Mouse (Mus musculus) lung, postnatal 0 days (tissue): ENCODE data around the gene Sec61a2. TPM values are rescaled to one million over a fixed set of nuclear protein-coding genes. Genes with fewer than 3 reads are reported as not detected.

ENCODE experiments used
- ATAC-seq: fragments of 200-750 bp; cut with Nextera tagmentation; 2 replicates; pipeline ENCODE4 v1.8.0; 2017; ENCODE audit warnings: moderate library complexity
- DNase-seq: peaks from one replicate; pipeline ENCODE4 v3.0.0-alpha.2; 2016; ENCODE audit warnings: low spot score
- H3K27ac ChIP-seq: fragments of 300-500 bp; sonication (generic); 2 replicates; pipeline ENCODE4 v1.5.1; 2014; ENCODE audit warnings: antibody characterized with exemption, mild to moderate bottlenecking, low read length, mixed read lengths
- H3K27me3 ChIP-seq: fragments of 300-500 bp; sonication (generic); replicated peaks from 2 replicates; pipeline ENCODE4 v1.6.1; 2014; ENCODE audit warnings: low read length, mixed read lengths; ENCODE audit not compliant: insufficient read depth
- H3K36me3 ChIP-seq: fragments of 300-500 bp; sonication (generic); 2 replicates; pipeline ENCODE4 v1.6.1; 2014; ENCODE audit warnings: low read length, mixed read lengths; ENCODE audit not compliant: insufficient read depth
- H3K4me1 ChIP-seq: fragments of 300-500 bp; sonication (generic); 2 replicates; pipeline ENCODE4 v1.6.1; 2014; ENCODE audit warnings: antibody characterized with exemption, low read depth, low read length, mixed read lengths; ENCODE audit not compliant: insufficient read depth
- H3K4me2 ChIP-seq: fragments of 300-500 bp; sonication (generic); replicated peaks from 2 replicates; pipeline ENCODE4 v1.6.1; 2014; ENCODE audit warnings: low read depth, mild to moderate bottlenecking, low read length, moderate library complexity, mixed read lengths
- H3K4me3 ChIP-seq: fragments of 300-500 bp; sonication (generic); 2 replicates; pipeline ENCODE4 v1.5.1; 2014; ENCODE audit warnings: low read depth, low read length
- H3K9ac ChIP-seq: fragments of 300-500 bp; sonication (generic); replicated peaks from 2 replicates; pipeline ENCODE4 v1.6.1; 2014; ENCODE audit warnings: low read depth, mild to moderate bottlenecking
- H3K9me3 ChIP-seq: fragments of 300-500 bp; sonication (generic); 2 replicates; pipeline ENCODE4 v1.6.1; 2016; ENCODE audit warnings: low read length, mixed read lengths
- CTCF ChIP-seq: IDR thresholded peaks from 2 replicates; pipeline ENCODE4 v1.5.1; 2016; ENCODE audit warnings: antibody characterized with exemption, mild to moderate bottlenecking
- EP300 ChIP-seq: IDR thresholded peaks from 2 replicates; pipeline ENCODE4 v1.6.1; 2016; ENCODE audit warnings: antibody characterized with exemption, mild to moderate bottlenecking, control low read depth
- WGBS: fragments of 180-500 bp; shearing (Covaris S2); extraction: QIAGEN DNeasy Blood & Tissue Kit; methylation state at CpG from one replicate; pipeline ENCODE4 v1.1.7; 2014; 5-methylcytosine and 5-hydroxymethylcytosine counted together
- polyA plus RNA-seq: library from polyadenylated mRNA; unstranded; fragments of >200 nt; fragmentation: Nextera tagmentation; extraction: Ambion mirVana; gene quantifications from 2 replicates; pipeline ENCODE4 v1.2.1, GENCODE M21; 2015

Sec61a2 gene
- polyA plus RNA-seq, 1 experiment from 2014 or later = 19.2 TPM

GRCm38 (mm10) chr2:5851866-5852265 lies 43.4 kb downstream of the Sec61a2 start:
- no peak overlapping the region for H3K4me2 ChIP-seq
- H3K4me3 ChIP-seq = no peak overlapping the region
- H3K4me1 ChIP-seq = no peaks in the 10 kb centered on the region
- ATAC-seq = no peak
- no peak for DNase-seq
- H3K9ac ChIP-seq = no peak overlapping the region
- no peaks in the 10 kb centered on the region for H3K9me3 ChIP-seq
- H3K27me3 ChIP-seq = no peaks in the 10 kb centered on the region
- H3K27ac ChIP-seq = no peak overlapping the region
- H3K36me3 ChIP-seq = no peaks in the 10 kb centered on the region
- 74% methylated on average over 5 of the region's 5 CpGs for WGBS
- TF ChIP-seq EP300 = no peak
- TF ChIP-seq CTCF = no peak

DNA sequence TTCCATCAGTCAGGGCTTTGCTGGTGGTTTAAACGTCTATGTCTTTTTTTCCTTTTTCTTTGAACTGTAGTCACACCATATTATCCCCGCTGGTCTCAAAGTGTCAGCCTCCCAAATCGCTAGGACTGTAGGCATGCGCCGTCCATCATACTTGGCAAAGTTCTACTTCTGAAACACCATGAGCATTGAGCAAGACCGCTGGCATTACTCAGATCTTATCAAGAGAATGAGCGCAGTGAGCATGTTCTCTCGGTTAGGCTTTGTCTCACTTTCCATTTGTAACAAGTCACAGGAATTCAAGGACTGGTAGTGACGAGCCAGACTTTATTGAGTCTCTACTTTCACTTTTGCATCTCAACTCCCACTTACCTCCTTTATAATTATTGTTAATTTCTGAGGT lies 44.1 kb downstream of the Sec61a2 start:
- 73% methylated on average over 9 of the region's 9 CpGs for WGBS
- no peak overlapping the region for H3K4me3 ChIP-seq
- H3K9me3 ChIP-seq = no peaks in the 10 kb centered on the region
- H3K36me3 ChIP-seq = no peaks in the 10 kb centered on the region
- H3K4me2 ChIP-seq = no peak overlapping the region
- DNase-seq (peak; percentile 25), ATAC-seq (0 out of 2 replicates have a peak, but pooled peaks have one; percentile 28)
- TF ChIP-seq EP300 (no peak), CTCF (no peak)
- no peaks in the 10 kb centered on the region for H3K27me3 ChIP-seq
- no peak overlapping the region for H3K27ac ChIP-seq
- peaks cover 2% of the 10 kb centered on the region; the same call in 1 of the 2 replicates for H3K4me1 ChIP-seq
- no peak overlapping the region for H3K9ac ChIP-seq

DNA sequence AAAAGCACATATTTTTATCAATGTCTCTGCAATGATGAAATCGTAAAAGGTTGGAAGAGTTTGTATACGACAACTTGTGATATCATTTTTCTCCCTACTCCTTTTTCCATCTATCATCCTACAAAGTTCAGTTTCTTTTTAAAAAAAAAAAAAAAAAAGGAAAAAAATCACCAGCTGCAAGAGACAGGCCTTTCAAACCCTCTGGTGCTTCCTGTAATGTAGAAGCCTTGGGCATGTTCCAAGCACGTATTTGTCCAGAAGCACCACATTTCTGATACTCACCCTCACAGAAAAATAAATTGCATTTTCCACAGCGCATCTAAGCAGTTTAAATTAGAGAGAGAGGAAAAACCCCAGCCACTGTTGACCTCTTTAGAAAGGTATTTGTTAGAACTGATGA lies 49.4 kb downstream of the Sec61a2 start:
- WGBS = 11% methylated on average over 4 of the region's 4 CpGs

GRCm38 (mm10) chr2:5844873-5845631 lies 50.2 kb downstream of the Sec61a2 start, which contains the start of the genes Nudt5 and Cdc123:
Gene Nudt5 (plus strand): TSS chr2:5845019.
Gene Cdc123 (minus strand): TSS chr2:5845164.
- peaks cover 2% of the 10 kb centered on the region; the same call in 1 of the 2 replicates for H3K4me1 ChIP-seq
- ATAC-seq = peak; percentile 98
- peak within 1 kb of the TSS; percentile 68 for H3K4me2 ChIP-seq
- peak within 1 kb of the TSS; percentile 89 for H3K27ac ChIP-seq
- no peaks in the 10 kb centered on the region for H3K9me3 ChIP-seq
- H3K4me3 ChIP-seq = peak within 1 kb of the TSS; percentile 82
- peaks cover 13% of the 10 kb centered on the region; the same call in 1 of the 2 replicates for H3K36me3 ChIP-seq
- peak; percentile 80 for TF ChIP-seq EP300
- peak; percentile 93 for TF ChIP-seq CTCF
- 1% methylated on average over 52 of the region's 53 CpGs for WGBS
- no peaks in the 10 kb centered on the region for H3K27me3 ChIP-seq
- DNase-seq = peak; percentile 98
- H3K9ac ChIP-seq = peak within 1 kb of the TSS; percentile 77

More for the DNA sequence above, 49.4 kb downstream of the Sec61a2 start:
- no peaks in the 10 kb centered on the region for H3K9me3 ChIP-seq
- H3K4me1 ChIP-seq = peaks cover 2% of the 10 kb centered on the region; the same call in 1 of the 2 replicates
- no peak for ATAC-seq
- no peaks in the 10 kb centered on the region for H3K27me3 ChIP-seq
- no peak for DNase-seq
- peak overlapping the region; percentile 68 for H3K4me2 ChIP-seq
- TF ChIP-seq CTCF (no peak), EP300 (no peak)
- H3K4me3 ChIP-seq = peak overlapping the region; percentile 82
- H3K9ac ChIP-seq = peak overlapping the region; percentile 77
- H3K27ac ChIP-seq = peak overlapping the region; percentile 89; the same call in 1 of the 2 replicates
- peaks cover 5% of the 10 kb centered on the region; the same call in 1 of the 2 replicates for H3K36me3 ChIP-seq

GRCm38 (mm10) chr2:5844181-5844872 lies 50.9 kb downstream of the Sec61a2 start:
- 2% methylated on average over 23 of the region's 23 CpGs for WGBS
- peak; percentile 17 for ATAC-seq

GRCm38 (mm10) chr2:5840815-5841214 lies 54.4 kb downstream of the Sec61a2 start:
- H3K27me3 ChIP-seq = no peaks in the 10 kb centered on the region
- H3K4me1 ChIP-seq = no peaks in the 10 kb centered on the region
- H3K27ac ChIP-seq = no peak overlapping the region
- H3K4me3 ChIP-seq = no peak overlapping the region
- H3K9me3 ChIP-seq = no peaks in the 10 kb centered on the region
- peaks cover 19% of the 10 kb centered on the region for H3K36me3 ChIP-seq
- no peak overlapping the region for H3K9ac ChIP-seq
- no peak overlapping the region for H3K4me2 ChIP-seq
- DNase-seq = no peak
- TF ChIP-seq CTCF (no peak), EP300 (no peak)
- ATAC-seq = no peak
- WGBS = 96% methylated on average over 11 of the region's 11 CpGs

More at GRCm38 (mm10) chr2:5844181-5844872, 50.9 kb downstream of the Sec61a2 start:
- no peak for TF ChIP-seq EP300
- no peak for TF ChIP-seq CTCF
- H3K27ac ChIP-seq = peak overlapping the region; percentile 89
- H3K4me1 ChIP-seq = peaks cover 2% of the 10 kb centered on the region; the same call in 1 of the 2 replicates
- H3K4me2 ChIP-seq = peak overlapping the region; percentile 66
- no peak for DNase-seq
- no peaks in the 10 kb centered on the region for H3K27me3 ChIP-seq
- H3K9ac ChIP-seq = peak overlapping the region; percentile 77
- no peaks in the 10 kb centered on the region for H3K9me3 ChIP-seq
- H3K4me3 ChIP-seq = peak overlapping the region; percentile 82
- peaks cover 19% of the 10 kb centered on the region for H3K36me3 ChIP-seq
